In the genomic region with DNA sequence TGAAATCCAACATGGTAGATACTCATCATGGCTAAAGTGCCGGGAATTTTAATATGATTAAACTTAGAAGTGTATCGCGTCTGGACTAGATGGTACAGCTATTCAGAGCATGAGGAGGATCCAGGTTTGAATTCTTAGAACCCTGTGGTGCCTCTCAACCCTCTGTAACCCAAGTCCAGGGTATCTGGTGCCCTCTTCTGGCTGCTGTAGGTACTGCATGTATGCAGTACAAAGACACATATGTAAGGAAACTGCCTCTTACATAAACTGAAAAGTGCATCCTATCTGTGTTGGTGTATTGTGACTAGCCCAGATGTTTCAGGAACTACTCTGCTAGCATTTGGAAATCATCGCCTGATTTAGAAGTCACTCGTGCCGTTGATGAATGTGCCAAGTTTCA, we compare ENCODE assay signal across 9 mouse cellular contexts.
DNase-seq lines count a peak whose midpoint lies in the region; ATAC-seq and TF ChIP-seq lines count a peak whose summit lies in the region.
"Had no signal": no experiment of that assay in that cellular context is flagged by ENCODE, and none has a peak within 500 bp of the region (broad histone marks: within the 10 kb centered on the region; RNA-seq: fewer than 3 reads in every experiment).

No protein-coding gene starts in this region.

- no peak for TF ChIP-seq EP300 in lung, postnatal 0 days (IDR thresholded peaks at IDR 0.05)

- H3K36me3 ChIP-seq in hindbrain, embryonic 10.5 days = no peaks in the 10 kb centered on the region
- no peaks in the 10 kb centered on the region for H3K36me3 ChIP-seq in hindbrain, embryonic 13.5 days
- H3K36me3 ChIP-seq in lung, postnatal 0 days (ENCODE audit: insufficient read depth, low read length) = no peaks in the 10 kb centered on the region
- no peaks in the 10 kb centered on the region for H3K36me3 ChIP-seq in splenic B cell, adult 2 months (ENCODE audit: control insufficient read depth, insufficient read depth, low read length, poor library complexity, severe bottlenecking)
- H3K36me3 ChIP-seq: embryonic facial prominence, embryonic 13.5 days had no signal

- no peak overlapping the region for H3K27ac ChIP-seq in hindbrain, embryonic 10.5 days
- no peak overlapping the region for H3K27ac ChIP-seq in hindbrain, embryonic 13.5 days
- no peak overlapping the region for H3K27ac ChIP-seq in lung, postnatal 0 days (ENCODE audit: low read length)
- H3K27ac ChIP-seq: embryonic facial prominence, embryonic 13.5 days had no signal

- peak; percentile 92 for TF ChIP-seq CTCF in lung, postnatal 0 days (IDR thresholded peaks at IDR 0.05)

- peak; percentile 85 for DNase-seq in hindbrain, embryonic 10.5 days (ENCODE audit: low spot score)
- DNase-seq in 3T3-L1 (ENCODE audit: low read depth, low spot score) (peak; percentile 79), MN1 (ENCODE audit: low spot score) (peak; percentile 83)
- DNase-seq in cerebellum, adult 9-11 months = peak; percentile 50
- DNase-seq in heart, adult 8-10 months (ENCODE audit: low spot score) = peak; percentile 45
- peak; percentile 63 for DNase-seq in lung, postnatal 0 days (ENCODE audit: low spot score)
- peak; percentile 88 for DNase-seq in splenic B cell, adult 2 months (ENCODE audit: low read depth, low spot score)

- H3K27me3 ChIP-seq in hindbrain, embryonic 10.5 days (ENCODE audit: insufficient read depth, poor library complexity, severe bottlenecking) = peaks cover 24% of the 10 kb centered on the region
- peaks cover 3% of the 10 kb centered on the region; the same call in 1 of the 2 replicates for H3K27me3 ChIP-seq in hindbrain, embryonic 13.5 days
- H3K27me3 ChIP-seq in lung, postnatal 0 days (replicated peaks; ENCODE audit: insufficient read depth, low read length) = no peaks in the 10 kb centered on the region
- no peaks in the 10 kb centered on the region for H3K27me3 ChIP-seq in splenic B cell, adult 2 months (ENCODE audit: control insufficient read depth, insufficient read depth, low read length, poor library complexity, severe bottlenecking)

- H3K9ac ChIP-seq in hindbrain, embryonic 13.5 days = no peak overlapping the region
- no peak overlapping the region for H3K9ac ChIP-seq in lung, postnatal 0 days (replicated peaks; ENCODE audit: low read depth)
- H3K9ac ChIP-seq: embryonic facial prominence, embryonic 13.5 days had no signal

- H3K4me3 ChIP-seq in hindbrain, embryonic 10.5 days = no peak overlapping the region
- no peak overlapping the region for H3K4me3 ChIP-seq in hindbrain, embryonic 13.5 days
- no peak overlapping the region for H3K4me3 ChIP-seq in lung, postnatal 0 days (ENCODE audit: low read depth, low read length)
- H3K4me3 ChIP-seq: embryonic facial prominence, embryonic 13.5 days had no signal

- H3K4me1 ChIP-seq in hindbrain, embryonic 10.5 days (replicated peaks) = peaks cover 62% of the 10 kb centered on the region
- H3K4me1 ChIP-seq in hindbrain, embryonic 13.5 days (replicated peaks) = peaks cover 38% of the 10 kb centered on the region
- H3K4me1 ChIP-seq in lung, postnatal 0 days (ENCODE audit: insufficient read depth, low read depth, low read length) = no peaks in the 10 kb centered on the region

- H3K4me2 ChIP-seq in hindbrain, embryonic 13.5 days = no peak overlapping the region
- no peak overlapping the region for H3K4me2 ChIP-seq in lung, postnatal 0 days (replicated peaks; ENCODE audit: low read depth, low read length)
- H3K4me2 ChIP-seq: embryonic facial prominence, embryonic 13.5 days had no signal

- 35% methylated on average over 6 of the region's 6 CpGs for WGBS in hindbrain, embryonic 10.5 days
- 30% methylated on average over 6 of the region's 6 CpGs for WGBS in hindbrain, embryonic 13.5 days
- 27% methylated on average over 6 of the region's 6 CpGs for WGBS in lung, postnatal 0 days

- no peaks in the 10 kb centered on the region for H3K9me3 ChIP-seq in hindbrain, embryonic 10.5 days
- no peaks in the 10 kb centered on the region for H3K9me3 ChIP-seq in hindbrain, embryonic 13.5 days
- H3K9me3 ChIP-seq in lung, postnatal 0 days (ENCODE audit: low read length) = no peaks in the 10 kb centered on the region
- H3K9me3 ChIP-seq: embryonic facial prominence, embryonic 13.5 days had no signal

- ATAC-seq in hindbrain, embryonic 13.5 days (ENCODE audit: low FRiP score) = no peak
- no peak for ATAC-seq in lung, postnatal 0 days
